Mouse (Mus musculus) fibroblast of lung, adult 2 months (primary cell): ENCODE measurements around the gene Gm9817.

Source experiments
- DNase-seq: peaks from one replicate; pipeline ENCODE4 v3.0.0-alpha.2; 2011; ENCODE audit warnings: low read depth

The Gm9817 gene

DNA sequence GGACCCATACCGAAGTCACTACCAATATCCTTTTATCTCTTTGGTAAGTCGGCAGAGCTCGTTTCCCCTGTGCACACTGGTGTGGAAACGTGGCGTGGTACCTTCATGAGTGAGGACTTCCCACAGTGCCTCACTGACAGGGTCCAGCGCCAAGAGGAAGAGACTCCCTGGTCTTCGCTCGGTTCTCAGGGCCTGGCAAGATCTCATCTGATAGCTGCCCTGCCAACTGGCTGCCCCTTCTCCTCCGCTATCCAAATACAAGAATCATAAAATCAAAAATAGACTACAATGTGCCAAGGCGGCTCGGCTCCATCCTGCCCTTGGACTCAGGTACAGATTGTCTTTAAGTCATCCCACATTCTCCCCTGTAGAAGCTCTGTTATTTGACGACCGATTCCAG is 11.4 kb downstream of the Gm9817 start:
- DNase-seq: no peak

DNA sequence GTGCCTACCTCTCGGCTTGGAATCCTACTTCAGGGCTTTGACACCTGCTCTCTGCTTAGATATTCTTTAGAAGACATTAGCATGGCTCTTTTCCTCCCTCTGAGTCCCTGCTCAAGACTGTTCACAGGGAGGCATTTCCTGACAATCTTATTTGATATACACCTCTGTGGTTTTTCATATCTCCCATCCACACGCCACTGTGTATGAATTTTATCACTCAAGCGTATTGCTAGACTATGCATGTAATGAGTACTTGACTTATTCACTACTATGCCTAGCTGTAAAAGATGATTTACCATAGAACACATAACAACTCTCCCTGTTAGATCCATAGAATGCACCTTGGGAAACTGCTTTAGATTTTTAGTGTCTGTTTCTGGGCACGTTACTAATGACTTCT is 14.3 kb downstream of the Gm9817 start:
- no peak for DNase-seq

DNA sequence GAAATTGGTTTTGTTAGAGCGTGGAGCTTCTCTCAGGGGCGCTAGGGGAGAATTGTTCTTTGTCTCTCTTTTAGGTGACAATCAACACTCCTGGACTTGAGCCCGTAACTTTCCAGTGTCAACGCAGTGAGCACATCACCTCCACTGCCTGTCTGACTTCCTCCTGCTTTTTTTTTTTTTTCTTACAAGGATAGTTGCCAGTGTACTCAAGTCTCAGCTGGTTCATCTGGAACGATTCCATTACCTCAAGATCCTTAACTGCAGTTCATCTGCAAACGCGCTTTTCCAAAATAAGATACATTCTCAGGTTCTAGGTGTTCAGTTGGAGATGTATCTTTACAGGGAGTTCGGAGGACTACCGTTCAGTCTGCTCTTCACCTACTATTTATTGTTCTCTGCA is 16.5 kb downstream of the Gm9817 start:
- no peak for DNase-seq

DNA sequence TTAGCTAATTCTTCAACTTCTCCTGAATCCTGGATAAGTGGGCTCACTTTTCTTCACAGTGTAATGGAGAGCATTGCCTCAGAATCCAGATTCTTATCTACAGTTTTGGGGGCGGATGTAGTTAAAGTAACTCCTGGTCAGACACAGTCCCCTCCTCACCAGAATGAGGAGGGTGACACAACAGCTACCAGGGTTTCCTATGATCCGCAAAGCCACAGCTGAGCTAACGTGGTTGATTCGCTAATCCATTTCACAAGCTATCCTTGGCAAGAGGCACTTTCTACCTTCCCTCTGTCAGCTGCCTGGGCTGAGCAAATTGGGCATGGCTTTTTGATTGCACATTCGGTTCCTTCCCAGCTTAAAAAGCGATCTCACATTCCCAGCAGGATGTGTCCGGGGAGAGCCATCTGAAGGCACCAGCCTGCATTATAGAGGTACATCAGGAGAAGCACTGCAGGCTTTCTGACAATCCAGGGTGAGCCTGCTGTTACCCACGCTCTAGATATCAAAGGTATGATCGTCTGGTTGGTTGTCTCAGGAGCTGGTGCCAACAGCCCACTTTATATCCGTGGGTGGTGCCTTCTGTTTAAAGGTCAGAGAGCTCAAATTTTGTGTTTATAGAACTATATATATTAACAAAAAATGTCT is 21.2 kb downstream of the Gm9817 start:
- no peak for DNase-seq

DNA sequence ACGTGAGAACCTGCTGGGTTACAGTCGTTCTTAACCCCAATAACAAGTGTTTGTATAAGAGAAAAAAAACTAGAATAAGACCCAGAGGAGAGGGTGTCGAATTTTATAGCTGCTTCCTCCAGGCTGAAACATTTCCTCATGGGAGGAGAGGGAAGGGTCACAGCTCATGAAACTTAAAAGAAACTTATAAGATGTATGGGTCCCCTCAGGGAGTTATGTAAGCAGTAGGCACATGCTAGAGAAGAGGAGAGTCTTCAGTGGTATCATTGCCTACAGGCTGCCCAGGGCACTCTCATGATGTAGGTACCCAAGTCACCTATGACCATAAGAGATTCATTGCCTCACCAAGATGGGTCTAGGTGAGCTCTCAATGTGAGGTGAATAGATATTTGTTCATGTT is 28.0 kb downstream of the Gm9817 start:
- DNase-seq: no peak

DNA sequence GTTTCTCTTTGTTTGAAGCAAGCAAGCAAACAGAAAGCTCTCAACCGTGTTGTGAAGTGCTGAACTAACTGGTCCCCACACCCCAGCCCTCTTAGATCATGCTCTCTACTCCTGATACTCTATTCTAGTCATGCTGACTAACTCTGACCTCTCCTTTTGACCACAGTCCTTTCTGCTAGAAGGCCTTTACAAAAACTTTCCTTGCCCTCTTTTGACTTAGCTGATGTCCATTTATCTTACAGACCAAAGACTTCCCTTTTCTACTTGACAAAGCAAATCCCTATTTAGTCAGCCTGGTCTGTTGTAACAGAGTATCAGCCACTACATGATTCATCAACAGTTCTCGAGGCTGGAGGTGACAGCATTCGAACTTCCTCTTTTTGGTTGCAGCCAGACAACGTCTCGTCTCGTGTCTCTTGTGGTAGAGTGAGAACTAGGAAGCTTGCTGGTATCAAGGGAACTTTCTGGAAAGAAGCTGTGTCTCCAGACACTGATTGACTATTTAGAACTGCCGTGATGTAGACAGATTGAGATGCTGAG is 30.4 kb downstream of the Gm9817 start:
- no peak for DNase-seq

DNA sequence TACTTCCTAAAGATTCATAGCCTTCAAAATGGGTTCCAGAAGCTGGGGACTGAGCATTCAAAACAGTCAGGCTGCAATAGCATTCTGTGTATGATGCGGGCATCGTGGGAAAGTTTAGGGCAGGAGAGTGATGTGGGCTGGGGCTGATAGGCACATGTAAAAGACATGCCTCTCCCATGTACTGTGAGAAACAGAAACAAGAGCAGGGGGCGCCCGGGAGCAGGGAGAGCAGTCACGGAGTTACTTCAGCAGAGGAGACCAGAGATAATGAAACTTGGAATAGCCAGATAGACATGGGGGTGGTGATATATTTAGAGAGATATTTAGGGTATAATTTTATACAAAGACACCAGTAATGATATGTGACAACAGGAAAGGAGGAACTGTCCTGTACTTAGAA is 39.9 kb downstream of the Gm9817 start:
- DNase-seq: no peak

DNA sequence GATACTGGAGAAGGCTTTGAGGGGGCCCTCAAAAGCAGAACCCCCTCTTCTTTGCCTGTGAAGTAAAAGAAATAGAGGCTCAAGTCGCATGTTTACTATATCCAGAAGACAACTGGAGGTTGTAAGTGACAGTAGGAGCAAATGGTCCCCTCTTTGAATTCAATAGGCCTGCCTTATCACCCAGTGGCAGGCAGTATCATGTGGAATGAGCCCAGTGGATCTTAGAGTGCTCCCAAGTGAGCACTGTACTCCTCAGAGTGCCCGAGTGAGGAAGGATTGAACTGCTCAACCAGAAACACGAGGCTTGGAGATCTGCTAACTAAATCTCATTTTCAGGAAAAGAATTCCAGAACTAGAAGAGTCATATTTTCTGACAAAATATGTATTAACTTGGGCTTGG is 40.3 kb downstream of the Gm9817 start:
- no peak for DNase-seq
